Mouse (Mus musculus): ENCODE measurements around the gene Ralgps2.

DNA sequence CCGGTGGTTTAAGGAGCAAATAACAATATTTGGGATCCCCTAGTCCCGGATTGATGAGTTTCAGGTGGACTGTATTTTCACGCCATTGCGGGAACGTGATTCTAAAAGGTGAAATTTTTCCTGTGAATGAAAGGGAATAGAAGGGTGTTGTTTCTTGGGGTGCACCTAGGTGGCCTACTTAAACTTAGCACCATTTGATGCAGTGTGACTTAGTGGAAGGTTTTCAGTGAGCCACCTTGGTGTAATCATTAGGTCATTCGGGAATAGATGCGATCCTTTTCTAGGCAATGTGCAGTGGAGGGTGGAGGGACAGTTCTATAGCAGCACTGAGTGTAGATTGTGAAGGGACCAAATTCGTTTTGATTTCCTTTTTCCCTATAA lies 706 bp upstream of the Ralgps2 start:
- TF ChIP-seq POLR2A (IDR thresholded peaks at IDR 0.05; ENCODE audit: control insufficient read depth, low read depth, low read length) (no peak), CTCF (IDR thresholded peaks at IDR 0.05; ENCODE audit: control insufficient read depth, insufficient read depth, insufficient replicate concordance, low read depth, low read length) (no peak)
